Comparison of ENCODE assay signal across 8 mouse cellular contexts in genomic region chr11:100646265-100646664, GRCm38 (mm10). TPM values are rescaled to one million over a fixed set of nuclear protein-coding genes. Genes with fewer than 3 reads are reported as not detected.
DNase-seq lines count a peak whose midpoint lies in the region; ATAC-seq and TF ChIP-seq lines count a peak whose summit lies in the region.

No protein-coding gene starts in this region.

- H3K79me2 ChIP-seq in CH12.LX (replicated peaks; ENCODE audit: control insufficient read depth, extremely low read depth, insufficient read depth, poor library complexity, severe bottlenecking), result no peaks in the 10 kb centered on the region

- H3K9me3 ChIP-seq in intestine, embryonic 14.5 days (ENCODE audit: control insufficient read depth, low read length), result no peaks in the 10 kb centered on the region
- no peaks in the 10 kb centered on the region for H3K9me3 ChIP-seq in intestine, embryonic 16.5 days (ENCODE audit: control insufficient read depth, low read length)
- H3K9me3 ChIP-seq in CH12.LX (replicated peaks; ENCODE audit: low read length), result no peaks in the 10 kb centered on the region

- WGBS in intestine, embryonic 14.5 days, result 4% methylated on average over 1 of the region's 1 CpGs
- WGBS in intestine, embryonic 16.5 days, result 4% methylated on average over 1 of the region's 1 CpGs

- dilution Hi-C loops in CH12.LX (cut with MboI; ENCODE audit: extremely low pct_ligation_motif_present, extremely low pct_unique_long_range_greater_than_20kb, low sequenced_read_pairs), result no loop called here

- no peak overlapping the region for H3K4me3 ChIP-seq in intestine, embryonic 14.5 days (ENCODE audit: low read depth, low read length)
- H3K4me3 ChIP-seq in intestine, embryonic 16.5 days (ENCODE audit: low read length), result no peak overlapping the region
- no peak overlapping the region for H3K4me3 ChIP-seq in CH12.LX (replicated peaks in 1 of 3; ENCODE audit: low read depth in 2 of 3, low read length in 2 of 3, poor library complexity in 1 of 3)

- H3K9ac ChIP-seq in intestine, embryonic 14.5 days (ENCODE audit: low read length), result no peak overlapping the region
- H3K9ac ChIP-seq in intestine, embryonic 16.5 days (ENCODE audit: low read depth, low read length), result no peak overlapping the region
- no peak overlapping the region for H3K9ac ChIP-seq in CH12.LX (ENCODE audit: insufficient read depth, low read depth)

- TF ChIP-seq EP300 in CH12.LX (IDR thresholded peaks at IDR 0.05; ENCODE audit: low read length), result no peak

- H3K27me3 ChIP-seq in intestine, embryonic 14.5 days (replicated peaks; ENCODE audit: control insufficient read depth, insufficient read depth, low read length), result peaks cover 22% of the 10 kb centered on the region
- H3K27me3 ChIP-seq in intestine, embryonic 16.5 days (replicated peaks; ENCODE audit: control insufficient read depth, insufficient read depth, low read length), result peaks cover 9% of the 10 kb centered on the region
- H3K27me3 ChIP-seq in CH12.LX (replicated peaks), result peaks cover 41% of the 10 kb centered on the region

- TF ChIP-seq CTCF in CH12.LX (conservative IDR thresholded peaks at IDR 0.05 in 1 of 2, IDR thresholded peaks at IDR 0.05 in 1 of 2; ENCODE audit: low read depth in 2 of 2, low read length in 2 of 2), result peak; percentile 69 to 99

- no peak overlapping the region for H3K4me2 ChIP-seq in intestine, embryonic 14.5 days (ENCODE audit: low read length)
- no peak overlapping the region for H3K4me2 ChIP-seq in intestine, embryonic 16.5 days (ENCODE audit: low read depth, low read length)
- H3K4me2 ChIP-seq in CH12.LX (ENCODE audit: insufficient read depth, low read depth, poor library complexity, severe bottlenecking), result no peak overlapping the region

- H3K27ac ChIP-seq in intestine, embryonic 14.5 days (ENCODE audit: low read depth), result no peak overlapping the region
- H3K27ac ChIP-seq in intestine, embryonic 16.5 days (ENCODE audit: low read length), result no peak overlapping the region
- H3K27ac ChIP-seq in CH12.LX (ENCODE audit: insufficient read depth, low read depth), result no peak overlapping the region

- TF ChIP-seq POLR2A in CH12.LX (IDR thresholded peaks at IDR 0.05; ENCODE audit: low read depth, low read length), result no peak

- peak; percentile 74 for DNase-seq in intestine, embryonic 14.5 days (ENCODE audit: low spot score)
- peak; percentile 84 for DNase-seq in CH12.LX (ENCODE audit: extremely low read depth)
- peak; percentile 35 for DNase-seq in T-cell, adult 2 months (ENCODE audit: low spot score)
- peak; percentile 39 for DNase-seq in kidney, postnatal 14 days
- peak; percentile 80 for DNase-seq in retina, postnatal 1 day
- DNase-seq in left cerebral cortex, adult 8-10 months (ENCODE audit: low spot score in 2 of 2), result no peak
- DNase-seq in layer of hippocampus, postnatal 36 days, result no peak

- no peak for ATAC-seq in intestine, embryonic 14.5 days (replicated peaks; ENCODE audit: low FRiP score, low TSS enrichment, low read depth)
- ATAC-seq in intestine, embryonic 16.5 days, result no peak

- TF ChIP-seq RAD21 in CH12.LX (IDR thresholded peaks at IDR 0.05; ENCODE audit: low read depth, low read length), result peak; percentile 62

- no peaks in the 10 kb centered on the region for H3K36me3 ChIP-seq in intestine, embryonic 14.5 days (ENCODE audit: control insufficient read depth, insufficient read depth, low read length)
- H3K36me3 ChIP-seq in intestine, embryonic 16.5 days (ENCODE audit: control insufficient read depth, insufficient read depth, low read length), result no peaks in the 10 kb centered on the region
- H3K36me3 ChIP-seq in CH12.LX (replicated peaks in 1 of 2; ENCODE audit: control insufficient read depth in 1 of 2, insufficient read depth in 1 of 2, low read length in 1 of 2), result no peaks in the 10 kb centered on the region

- in situ Hi-C loops in CH12.LX (cut with MboI; ENCODE audit: low pct_ligation_motif_present, low pct_unique_long_range_greater_than_20kb, low sequenced_read_pairs), result no loop called here

- H3K4me1 ChIP-seq in intestine, embryonic 14.5 days (replicated peaks; ENCODE audit: control insufficient read depth, insufficient read depth, low read length), result no peaks in the 10 kb centered on the region
- no peaks in the 10 kb centered on the region for H3K4me1 ChIP-seq in intestine, embryonic 16.5 days (ENCODE audit: control insufficient read depth, insufficient read depth, low read length)
- peaks cover 6 to 10% of the 10 kb centered on the region in 2 experiments for H3K4me1 ChIP-seq in CH12.LX (ENCODE audit: control insufficient read depth in 1 of 2, insufficient read depth in 2 of 2)

TF ChIP-seq in CH12.LX, 34 proteins besides CTCF, POLR2A, EP300 and RAD21:
- TF ChIP-seq JUN (IDR thresholded peaks at IDR 0.05; ENCODE audit: insufficient read depth, low read depth, low read length) (no peak), NELFE (IDR thresholded peaks at IDR 0.05; ENCODE audit: low read depth, low read length) (peak; percentile 48; the same call in 1 of the 2 replicates), USF1 (IDR thresholded peaks at IDR 0.05; ENCODE audit: low read depth, low read length) (no peak), RCOR1 (conservative IDR thresholded peaks at IDR 0.05; ENCODE audit: low read depth, low read length) (no peak), GABPA (IDR thresholded peaks at IDR 0.05; ENCODE audit: insufficient replicate concordance, low read depth, low read length) (no peak), IRF4 (IDR thresholded peaks at IDR 0.05; ENCODE audit: low read depth, low read length) (no peak), MYC (IDR thresholded peaks at IDR 0.05; ENCODE audit: low read depth, low read length) (no peak), MXI1 (IDR thresholded peaks at IDR 0.05; ENCODE audit: low read depth, low read length) (no peak), CHD1 (IDR thresholded peaks at IDR 0.05; ENCODE audit: low read depth, low read length) (no peak), NRF1 (IDR thresholded peaks at IDR 0.05; ENCODE audit: low read depth, low read length) (no peak), ZC3H11A (IDR thresholded peaks at IDR 0.05; ENCODE audit: low read depth, low read length) (peak; percentile 14; the same call in 1 of the 2 replicates), ELF1 (IDR thresholded peaks at IDR 0.05; ENCODE audit: low read depth, low read length) (no peak), SMC3 (IDR thresholded peaks at IDR 0.05; ENCODE audit: low read depth, low read length) (peak; percentile 93), JUND (conservative IDR thresholded peaks at IDR 0.05; ENCODE audit: low read depth, low read length) (no peak), MAZ (IDR thresholded peaks at IDR 0.05; ENCODE audit: low read depth, low read length) (no peak), UBTF (IDR thresholded peaks at IDR 0.05; ENCODE audit: low read depth, low read length) (no peak), ZNF384 (IDR thresholded peaks at IDR 0.05; ENCODE audit: low read depth, low read length) (0 out of 2 replicates have a peak, but pooled peaks have one; percentile 22), ETS1 (conservative IDR thresholded peaks at IDR 0.05; ENCODE audit: low read depth, low read length) (no peak), KAT2A (IDR thresholded peaks at IDR 0.05; ENCODE audit: insufficient replicate concordance, low read length) (no peak), MEF2A (IDR thresholded peaks at IDR 0.05; ENCODE audit: borderline replicate concordance, low read depth, low read length) (no peak; the same call in 1 of the 2 replicates), BHLHE40 (IDR thresholded peaks at IDR 0.05; ENCODE audit: low read depth, low read length) (no peak)

RNA-seq across cellular contexts. Expression of gene Dnajc7, which starts 26.3 kb away (rescaled TPM):
- polyA plus RNA-seq in intestine, embryonic 14.5 days (2014; fragmentation: Nextera tagmentation; extraction: Ambion mirVana), result 61.7 and 70.5 TPM in 2 replicates
- polyA plus RNA-seq in intestine, embryonic 16.5 days (2015; fragmentation: Nextera tagmentation; extraction: Ambion mirVana), result 171 and 184 TPM in 2 replicates
- total RNA-seq in CH12.LX (2012; rRNA removed), result 249 and 250 TPM in 2 replicates
- total RNA-seq in CH12.LX (2014; rRNA removed), result 123 and 141 TPM in 2 replicates
- polyA plus RNA-seq in CH12.LX (2012; ENCODE audit: insufficient read length, low read depth), result 455 and 516 TPM in 2 replicates
- total RNA-seq in left cerebral cortex, adult 8-10 months (2022), result 100 to 1,000 TPM; 241 to 278 (median 260) TPM
- total RNA-seq in layer of hippocampus, postnatal 36 days (2021), result 100 to 1,000 TPM; 249 to 265 TPM

RNA-seq across cellular contexts. Expression of gene Nkiras2, which starts 27.2 kb away (rescaled TPM):
- 71.9 and 72.1 TPM in 2 replicates for polyA plus RNA-seq in intestine, embryonic 14.5 days (2014; fragmentation: Nextera tagmentation; extraction: Ambion mirVana)
- polyA plus RNA-seq in intestine, embryonic 16.5 days (2015; fragmentation: Nextera tagmentation; extraction: Ambion mirVana), result 80.8 and 83.6 TPM in 2 replicates
- total RNA-seq in CH12.LX (2012; rRNA removed) (59.9 and 70.0 TPM in 2 replicates), CH12.LX (2014; rRNA removed) (46.6 and 53.8 TPM in 2 replicates)
- 57.9 and 60.0 TPM in 2 replicates for polyA plus RNA-seq in CH12.LX (2012; ENCODE audit: insufficient read length, low read depth)
- 10 to 100 TPM; 12.1 to 15.5 (median 13.2) TPM for total RNA-seq in left cerebral cortex, adult 8-10 months (2022)
- 10 to 100 TPM; 12.5 to 15.1 TPM for total RNA-seq in layer of hippocampus, postnatal 36 days (2021)

RNA-seq across cellular contexts. Expression of gene Zfp385c, which starts 46.0 kb away (rescaled TPM):
- polyA plus RNA-seq in intestine, embryonic 14.5 days (2014; fragmentation: Nextera tagmentation; extraction: Ambion mirVana), result 0.26 TPM in 1 of 2 replicates, not detected in the other
- polyA plus RNA-seq in intestine, embryonic 16.5 days (2015; fragmentation: Nextera tagmentation; extraction: Ambion mirVana), result 0.20 and 0.31 TPM in 2 replicates
- total RNA-seq in CH12.LX (2012; rRNA removed) (0.04 and 0.08 TPM in 2 replicates), CH12.LX (2014; rRNA removed) (not detected in 2 replicates)
- polyA plus RNA-seq in CH12.LX (2012; ENCODE audit: insufficient read length, low read depth), result 0.14 and 0.15 TPM in 2 replicates
- 1 to 10 TPM in 1 of 4 experiments, under 1 TPM in 3; 0.11 to 1.1 (median 0.40) TPM for total RNA-seq in left cerebral cortex, adult 8-10 months (2022)
- under 1 TPM; 0.15 to 0.66 TPM for total RNA-seq in layer of hippocampus, postnatal 36 days (2021)

RNA-seq across cellular contexts. Expression of gene Dhx58, which starts 57.8 kb away (rescaled TPM):
- 2.2 and 2.4 TPM in 2 replicates for polyA plus RNA-seq in intestine, embryonic 14.5 days (2014; fragmentation: Nextera tagmentation; extraction: Ambion mirVana)
- 3.4 TPM in 2 replicates for polyA plus RNA-seq in intestine, embryonic 16.5 days (2015; fragmentation: Nextera tagmentation; extraction: Ambion mirVana)
- 6.3 and 7.2 TPM in 2 replicates for total RNA-seq in CH12.LX (2012; rRNA removed)
- total RNA-seq in CH12.LX (2014; rRNA removed), result 5.7 and 6.4 TPM in 2 replicates
- polyA plus RNA-seq in CH12.LX (2012; ENCODE audit: insufficient read length, low read depth), result 14.7 and 15.7 TPM in 2 replicates
- 1 to 10 TPM; 1.6 to 2.1 (median 1.8) TPM for total RNA-seq in left cerebral cortex, adult 8-10 months (2022)
- total RNA-seq in layer of hippocampus, postnatal 36 days (2021), result 1 to 10 TPM; 1.5 to 3.4 TPM

Comparison
In these comparisons a context has a peak if more than half of its experiments do, and no peak if none do; other contexts are left out.
1. DNase-seq: peak in intestine, embryonic 14.5 days (single experiment), CH12.LX (single experiment), T-cell, adult 2 months (single experiment), kidney, postnatal 14 days (single experiment) and retina, postnatal 1 day (single experiment); none in left cerebral cortex, adult 8-10 months (0 of 2) and layer of hippocampus, postnatal 36 days (0 of 2).